Mouse (Mus musculus) thymus, adult 2 months (tissue): ENCODE data around the gene Pola1.

Experiments used
- CTCF ChIP-seq: fragments of 200-500 bp; IDR thresholded peaks from 2 replicates; pipeline ENCODE4 v1.5.1; 2012; ENCODE audit warnings: mild to moderate bottlenecking, control low read depth, low read length, moderate library complexity, borderline replicate concordance; ENCODE audit not compliant: control insufficient read depth, poor library complexity, insufficient read depth; ENCODE audit errors: extremely low read depth
- POLR2A ChIP-seq: fragments of 200-500 bp; IDR thresholded peaks from 2 replicates; pipeline ENCODE4 v1.6.1; 2012; ENCODE audit warnings: mild to moderate bottlenecking, low read length, control low read depth, moderate library complexity; ENCODE audit not compliant: control insufficient read depth, poor library complexity, insufficient read depth; ENCODE audit errors: extremely low read depth

DNA sequence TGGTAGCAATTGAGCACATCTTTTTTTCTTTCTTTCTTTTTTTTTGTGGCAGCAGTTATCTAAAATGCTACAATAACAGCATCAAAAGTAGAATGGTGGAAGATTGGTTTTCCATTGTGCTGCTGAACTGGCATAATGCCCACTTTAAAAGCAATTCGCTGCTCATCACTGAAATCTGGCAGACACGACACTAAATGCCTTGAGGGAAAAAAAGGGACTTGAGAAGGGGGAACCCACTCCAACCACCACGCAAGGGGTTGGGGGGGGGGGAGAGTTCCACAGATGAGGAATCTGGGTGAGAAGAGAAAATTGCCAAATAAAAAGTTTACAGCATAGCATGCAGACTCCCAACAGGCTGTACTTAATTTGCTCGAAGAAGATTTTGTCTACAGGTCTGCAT is 314.4 kb downstream of the Pola1 start:
- no peak for TF ChIP-seq POLR2A
- no peak for TF ChIP-seq CTCF
